Mouse (Mus musculus) adrenal gland, postnatal 0 days (tissue): Measurements from ENCODE around the gene Rnaseh2c. TPM values are rescaled to one million over a fixed set of nuclear protein-coding genes. Genes with fewer than 3 reads are reported as not detected.

Experiments
- polyA plus RNA-seq: library from polyadenylated mRNA; unstranded; fragments of >200 nt; fragmentation: Nextera tagmentation; extraction: Ambion mirVana; gene quantifications from 2 replicates; pipeline ENCODE4 v1.2.1, GENCODE M21; 2015

Rnaseh2c gene
- polyA plus RNA-seq = 189 and 232 TPM in 2 replicates

GRCm38 (mm10) chr19:5601752-5602541, at the start of gene Rnaseh2c:
Gene Rnaseh2c, plus strand, starts transcription at chr19:5601873.

GRCm38 (mm10) chr19:5560457-5561041, 41.1 kb upstream of the Rnaseh2c start, which contains the start of gene Ovol1:
Gene Ovol1, minus strand, starts transcription at chr19:5560646.

GRCm38 (mm10) chr19:5567534-5568469, 33.9 kb upstream of the Rnaseh2c start, which contains the start of gene Ap5b1:
Gene Ap5b1, plus strand, starts transcription at chr19:5568025.

GRCm38 (mm10) chr19:5609547-5610404, 8.1 kb downstream of the Rnaseh2c start, which contains the start of gene Kat5:
Gene Kat5, minus strand, starts transcription at chr19:5610237.

GRCm38 (mm10) chr19:5637069-5638047, 35.7 kb downstream of the Rnaseh2c start, which contains the start of gene Rela:
Gene Rela, plus strand, starts transcription at chr19:5637483.

Other genes with a start within 250 kb of the Rnaseh2c start
- 23.8 and 31.0 TPM in 2 replicates for gene Eif1ad, start 235.1 kb upstream of the Rnaseh2c start, polyA plus RNA-seq
- gene Banf1, start 234.7 kb upstream of the Rnaseh2c start, polyA plus RNA-seq = 194 and 261 TPM in 2 replicates
- gene Sart1, start 213.2 kb upstream of the Rnaseh2c start, polyA plus RNA-seq = 36.8 and 43.5 TPM in 2 replicates
- not detected in 2 replicates for gene Tsga10ip, start 199.3 kb upstream of the Rnaseh2c start, polyA plus RNA-seq
- gene Drap1, start 176.9 kb upstream of the Rnaseh2c start, polyA plus RNA-seq = 284 and 285 TPM in 2 replicates
- gene AI837181, start 176.7 kb upstream of the Rnaseh2c start, polyA plus RNA-seq = 42.0 and 47.6 TPM in 2 replicates
- not detected in 2 replicates for gene Fosl1, start 154.3 kb upstream of the Rnaseh2c start, polyA plus RNA-seq
- gene Ccdc85b, start 144.0 kb upstream of the Rnaseh2c start, polyA plus RNA-seq = 12.7 and 16.2 TPM in 2 replicates
- gene Fibp, start 141.3 kb upstream of the Rnaseh2c start, polyA plus RNA-seq = 92.0 and 126 TPM in 2 replicates
- gene Ctsw, start 133.4 kb upstream of the Rnaseh2c start, polyA plus RNA-seq = 0.36 and 1.1 TPM in 2 replicates
- gene Efemp2, start 127.9 kb upstream of the Rnaseh2c start, polyA plus RNA-seq = 77.3 and 88.0 TPM in 2 replicates
- gene Mus81, start 113.5 kb upstream of the Rnaseh2c start, polyA plus RNA-seq = 18.1 and 22.0 TPM in 2 replicates
- 1,277 and 1,424 TPM in 2 replicates for gene Cfl1, start 111.4 kb upstream of the Rnaseh2c start, polyA plus RNA-seq
- gene 1700020D05Rik, start 98.1 kb upstream of the Rnaseh2c start, polyA plus RNA-seq = not detected in 2 replicates
- 14.4 and 16.0 TPM in 2 replicates for gene Snx32, start 91.3 kb upstream of the Rnaseh2c start, polyA plus RNA-seq
- gene Ovol1, start 41.2 kb upstream of the Rnaseh2c start, polyA plus RNA-seq = 0.36 and 0.41 TPM in 2 replicates
- gene Ap5b1, start 33.8 kb upstream of the Rnaseh2c start, polyA plus RNA-seq = 1.0 and 4.3 TPM in 2 replicates
- 42.7 and 55.8 TPM in 2 replicates for gene Kat5, start 8.4 kb downstream of the Rnaseh2c start, polyA plus RNA-seq
- gene Rela, start 35.6 kb downstream of the Rnaseh2c start, polyA plus RNA-seq = 32.7 and 55.1 TPM in 2 replicates
- 23.6 and 38.7 TPM in 2 replicates for gene Sipa1, start 61.8 kb downstream of the Rnaseh2c start, polyA plus RNA-seq
- gene Map3k11, start 86.9 kb downstream of the Rnaseh2c start, polyA plus RNA-seq = 20.8 and 28.6 TPM in 2 replicates
- gene Pcnx3, start 87.0 kb downstream of the Rnaseh2c start, polyA plus RNA-seq = 8.7 and 15.1 TPM in 2 replicates
- gene Kcnk7, start 102.5 kb downstream of the Rnaseh2c start, polyA plus RNA-seq = 0.33 and 0.57 TPM in 2 replicates
- 20.3 and 23.5 TPM in 2 replicates for gene Ehbp1l1, start 124.4 kb downstream of the Rnaseh2c start, polyA plus RNA-seq
- gene Fam89b, start 127.8 kb downstream of the Rnaseh2c start, polyA plus RNA-seq = 86.7 and 91.8 TPM in 2 replicates
- gene Ltbp3, start 139.0 kb downstream of the Rnaseh2c start, polyA plus RNA-seq = 50.6 and 57.0 TPM in 2 replicates
- gene Scyl1, start 169.5 kb downstream of the Rnaseh2c start, polyA plus RNA-seq = 50.3 and 69.4 TPM in 2 replicates